Mouse (Mus musculus) small intestine, adult 2 months (tissue): ENCODE measurements around the gene Mapkbp1. TPM values are rescaled to one million over a fixed set of nuclear protein-coding genes. Genes with fewer than 3 reads are reported as not detected.

Source experiments
- H3K27ac ChIP-seq: fragments of 200-500 bp; 2 replicates; pipeline ENCODE4 v1.5.1; 2012; ENCODE audit warnings: low read depth, low read length, control low read depth, inconsistent platforms; ENCODE audit not compliant: insufficient read depth
- H3K27me3 ChIP-seq: fragments of 200-500 bp; 2 replicates; pipeline ENCODE4 v1.6.1; 2012; ENCODE audit warnings: mild to moderate bottlenecking, moderate library complexity, low read length, inconsistent platforms; ENCODE audit not compliant: control insufficient read depth, insufficient read depth
- H3K36me3 ChIP-seq: fragments of 200-500 bp; 2 replicates; pipeline ENCODE4 v1.6.1; 2012; ENCODE audit warnings: mild to moderate bottlenecking, low read length, control low read depth, inconsistent platforms; ENCODE audit not compliant: control insufficient read depth, insufficient read depth
- H3K4me1 ChIP-seq: fragments of 200-500 bp; 2 replicates; pipeline ENCODE4 v1.6.1; 2012; ENCODE audit warnings: low read length, inconsistent platforms, mixed read lengths; ENCODE audit not compliant: control insufficient read depth, insufficient read depth, insufficient read length
- H3K4me3 ChIP-seq: fragments of 200-500 bp; 2 replicates; pipeline ENCODE4 v1.5.1; 2012; ENCODE audit warnings: low read depth, mild to moderate bottlenecking, control low read depth, inconsistent platforms, low read length, moderate library complexity
- CTCF ChIP-seq: fragments of 200-500 bp; IDR thresholded peaks from 2 replicates; pipeline ENCODE4 v1.5.1; 2012; ENCODE audit warnings: low read depth, mild to moderate bottlenecking, control low read depth, inconsistent platforms, low read length, moderate library complexity, mixed read lengths; ENCODE audit not compliant: insufficient replicate concordance, insufficient read length; ENCODE audit errors: extremely low read depth
- POLR2A ChIP-seq: fragments of 200-500 bp; IDR thresholded peaks from 2 replicates; pipeline ENCODE4 v1.6.1; 2012; ENCODE audit warnings: low read depth, mild to moderate bottlenecking, control low read depth, inconsistent platforms, low read length, moderate library complexity
- WGBS: fragments of 180-500 bp; shearing (Covaris S2); methylation state at CpG from one replicate; pipeline ENCODE4 v1.1.7; 2018; 5-methylcytosine and 5-hydroxymethylcytosine counted together
- polyA plus RNA-seq: library from polyadenylated mRNA; depleted of rRNA; stranded (reverse); fragments of >200 nt; gene quantifications from 2 replicates; pipeline ENCODE4 v1.2.3, GENCODE M21; 2012

The Mapkbp1 gene
- polyA plus RNA-seq, 1 experiment, result 15.9 TPM

- TF ChIP-seq POLR2A (no peak), CTCF (no peak)
- WGBS, result 59% methylated on average over 4 of the region's 4 CpGs
- Histone ChIP-seq H3K4me1 (no peaks in the 10 kb centered on the region), H3K27ac (no peak overlapping the region), H3K4me3 (no peak overlapping the region), H3K27me3 (no peaks in the 10 kb centered on the region), H3K36me3 (peaks cover 6% of the 10 kb centered on the region; the same call in 1 of the 2 replicates)
Measured at GRCm38 (mm10) chr2:120008672-120009071, 36.2 kb downstream of the Mapkbp1 start.

GRCm38 (mm10) chr2:120011462-120012200, 39.1 kb downstream of the Mapkbp1 start:
- H3K27me3 ChIP-seq, result no peaks in the 10 kb centered on the region
- no peaks in the 10 kb centered on the region for H3K4me1 ChIP-seq
- peaks cover 15% of the 10 kb centered on the region for H3K36me3 ChIP-seq
- no peak overlapping the region for H3K4me3 ChIP-seq
- no peak overlapping the region for H3K27ac ChIP-seq
- WGBS, result 79% methylated on average over 8 of the region's 8 CpGs
- TF ChIP-seq POLR2A, result no peak
- TF ChIP-seq CTCF, result peak; percentile 51; the same call in 1 of the 2 replicates

- TF ChIP-seq POLR2A (no peak), CTCF (no peak)
- Histone ChIP-seq H3K27ac (no peak overlapping the region), H3K4me1 (no peaks in the 10 kb centered on the region), H3K27me3 (no peaks in the 10 kb centered on the region), H3K36me3 (peaks cover 23% of the 10 kb centered on the region), H3K4me3 (no peak overlapping the region)
- WGBS, result 79% methylated on average over 13 of the region's 13 CpGs
Measured at GRCm38 (mm10) chr2:120012924-120013323, 40.4 kb downstream of the Mapkbp1 start.

- no peaks in the 10 kb centered on the region for H3K4me1 ChIP-seq
- peaks cover 25% of the 10 kb centered on the region for H3K36me3 ChIP-seq
- 95% methylated on average over 2 of the region's 2 CpGs for WGBS
- no peak overlapping the region for H3K4me3 ChIP-seq
- no peak overlapping the region for H3K27ac ChIP-seq
- H3K27me3 ChIP-seq, result no peaks in the 10 kb centered on the region
- no peak for TF ChIP-seq POLR2A
- no peak for TF ChIP-seq CTCF
Measured at GRCm38 (mm10) chr2:120013831-120014486, 41.5 kb downstream of the Mapkbp1 start.

- Histone ChIP-seq H3K4me1 (no peaks in the 10 kb centered on the region), H3K4me3 (no peak overlapping the region), H3K27ac (no peak overlapping the region), H3K36me3 (peaks cover 38% of the 10 kb centered on the region), H3K27me3 (no peaks in the 10 kb centered on the region)
- TF ChIP-seq CTCF (no peak), POLR2A (no peak)
- WGBS, result 97% methylated on average over 4 of the region's 4 CpGs
Measured at GRCm38 (mm10) chr2:120015882-120016281, 43.4 kb downstream of the Mapkbp1 start.

GRCm38 (mm10) chr2:120017599-120017998, 45.1 kb downstream of the Mapkbp1 start:
- no peaks in the 10 kb centered on the region for H3K4me1 ChIP-seq
- no peak overlapping the region for H3K27ac ChIP-seq
- TF ChIP-seq POLR2A, result no peak
- no peak for TF ChIP-seq CTCF
- no peak overlapping the region for H3K4me3 ChIP-seq
- H3K36me3 ChIP-seq, result peaks cover 54% of the 10 kb centered on the region
- H3K27me3 ChIP-seq, result no peaks in the 10 kb centered on the region
- WGBS, result 87% methylated on average over 12 of the region's 12 CpGs

- Histone ChIP-seq H3K27ac (no peak overlapping the region), H3K4me3 (no peak overlapping the region), H3K4me1 (peaks cover 9% of the 10 kb centered on the region; the same call in 1 of the 2 replicates), H3K36me3 (peaks cover 43% of the 10 kb centered on the region), H3K27me3 (no peaks in the 10 kb centered on the region)
- 90% methylated on average over 5 of the region's 5 CpGs for WGBS
- TF ChIP-seq POLR2A, result no peak
- no peak for TF ChIP-seq CTCF
Measured at GRCm38 (mm10) chr2:120024337-120024736, 51.8 kb downstream of the Mapkbp1 start.
